Comparison of ENCODE assay signal across 12 mouse cellular contexts in the genomic region with DNA sequence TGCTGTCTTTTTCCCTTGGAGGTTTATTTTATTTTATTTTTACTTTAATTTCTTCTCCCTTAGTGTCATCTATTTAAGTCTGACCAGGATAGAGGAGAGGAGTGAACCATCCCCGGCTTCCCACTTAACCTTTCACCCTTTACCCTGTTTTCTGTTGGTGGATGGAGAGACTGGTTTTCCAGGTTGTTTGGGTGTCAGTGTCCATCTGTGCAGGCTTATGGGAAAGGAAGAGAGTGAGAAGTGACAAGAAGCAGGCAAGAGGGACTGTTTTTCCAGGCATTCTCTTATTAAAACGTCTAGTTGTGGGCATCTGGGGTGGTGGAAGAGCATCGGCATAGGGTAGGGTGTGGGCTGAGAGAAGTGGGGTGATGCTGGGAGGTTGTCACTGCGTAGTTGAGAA.
DNase-seq lines count a peak whose midpoint lies in the region; ATAC-seq and TF ChIP-seq lines count a peak whose summit lies in the region.
"Had no signal": no experiment of that assay in that cellular context is flagged by ENCODE, and none has a peak within 500 bp of the region (broad histone marks: within the 10 kb centered on the region; RNA-seq: fewer than 3 reads in every experiment).

No protein-coding gene starts in this region.

- no peak overlapping the region for H3K9ac ChIP-seq in forebrain, embryonic 13.5 days
- no peak overlapping the region for H3K9ac ChIP-seq in forebrain, embryonic 14.5 days (ENCODE audit: low read length)
- H3K9ac ChIP-seq in kidney, embryonic 15.5 days: no peak overlapping the region
- H3K9ac ChIP-seq: liver, embryonic 14.5 days had no signal

- H3K36me3 ChIP-seq in forebrain, embryonic 13.5 days (ENCODE audit: poor library complexity, severe bottlenecking): no peaks in the 10 kb centered on the region
- no peaks in the 10 kb centered on the region for H3K36me3 ChIP-seq in forebrain, embryonic 14.5 days (ENCODE audit: control insufficient read depth, insufficient read depth, low read length)
- H3K36me3 ChIP-seq in kidney, adult 2 months (ENCODE audit: control insufficient read depth, insufficient read depth, low read length): peaks cover 2% of the 10 kb centered on the region; the same call in 1 of the 2 replicates
- no peaks in the 10 kb centered on the region for H3K36me3 ChIP-seq in kidney, embryonic 15.5 days

- no peak for DNase-seq in forebrain, embryonic 14.5 days (ENCODE audit: low spot score)
- no peak for DNase-seq in kidney, adult 2 months
- DNase-seq in retina, adult 2 months (ENCODE audit: low read depth, low spot score): peak; percentile 29
- DNase-seq in retina, postnatal 1 day: no peak
- DNase-seq in spleen, postnatal 14 days (ENCODE audit: low spot score in 2 of 2): no peak
- DNase-seq in spleen, postnatal 4 days (ENCODE audit: low spot score in 2 of 2): no peak
- DNase-seq: gastrocnemius, postnatal 14 days; thymus, postnatal 14 days had no signal

- H3K4me1 ChIP-seq in forebrain, embryonic 13.5 days: peaks cover 3% of the 10 kb centered on the region; the same call in 1 of the 2 replicates
- no peaks in the 10 kb centered on the region for H3K4me1 ChIP-seq in forebrain, embryonic 14.5 days (ENCODE audit: control insufficient read depth, insufficient read depth, low read length)
- H3K4me1 ChIP-seq in kidney, adult 2 months (ENCODE audit: control insufficient read depth, insufficient read depth, low read length): peaks cover 38% of the 10 kb centered on the region
- peaks cover 12% of the 10 kb centered on the region for H3K4me1 ChIP-seq in kidney, embryonic 15.5 days

- 85% methylated on average over 4 of the region's 4 CpGs for WGBS in forebrain, embryonic 13.5 days
- 88% methylated on average over 4 of the region's 4 CpGs for WGBS in forebrain, embryonic 14.5 days
- 32% methylated on average over 4 of the region's 4 CpGs for WGBS in kidney, adult 2 months
- 71% methylated on average over 4 of the region's 4 CpGs for WGBS in kidney, embryonic 15.5 days

- H3K27me3 ChIP-seq in forebrain, embryonic 13.5 days: no peaks in the 10 kb centered on the region
- no peaks in the 10 kb centered on the region for H3K27me3 ChIP-seq in forebrain, embryonic 14.5 days (replicated peaks; ENCODE audit: control insufficient read depth, insufficient read depth, low read length)
- H3K27me3 ChIP-seq in kidney, adult 2 months (replicated peaks; ENCODE audit: control insufficient read depth, insufficient read depth, low read length): no peaks in the 10 kb centered on the region
- H3K27me3 ChIP-seq in kidney, embryonic 15.5 days: no peaks in the 10 kb centered on the region

- no peak overlapping the region for H3K4me3 ChIP-seq in forebrain, embryonic 13.5 days
- no peak overlapping the region for H3K4me3 ChIP-seq in forebrain, embryonic 14.5 days (ENCODE audit: low read depth, low read length)
- H3K4me3 ChIP-seq in kidney, adult 2 months (ENCODE audit: insufficient read depth, low read depth, low read length): peak overlapping the region; percentile 67
- no peak overlapping the region for H3K4me3 ChIP-seq in kidney, embryonic 15.5 days (replicated peaks)
- H3K4me3 ChIP-seq: myocyte had no signal

- H3K27ac ChIP-seq in forebrain, embryonic 13.5 days: no peak overlapping the region
- no peak overlapping the region for H3K27ac ChIP-seq in forebrain, embryonic 14.5 days (ENCODE audit: low read depth, low read length)
- peak overlapping the region; percentile 81 for H3K27ac ChIP-seq in kidney, adult 2 months (ENCODE audit: insufficient read depth, low read depth, low read length)
- H3K27ac ChIP-seq in kidney, embryonic 15.5 days: no peak overlapping the region
- H3K27ac ChIP-seq: liver, embryonic 14.5 days had no signal

- TF ChIP-seq CTCF in kidney, adult 2 months (conservative IDR thresholded peaks at IDR 0.05; ENCODE audit: insufficient read depth, insufficient read length, low read depth, low read length): no peak

- ATAC-seq in forebrain, embryonic 13.5 days: 0 out of 2 replicates have a peak, but pooled peaks have one; percentile 5
- no peak for ATAC-seq in forebrain, embryonic 14.5 days
- no peak for ATAC-seq in kidney, embryonic 15.5 days (replicated peaks; ENCODE audit: low FRiP score)

- no peak overlapping the region for H3K4me2 ChIP-seq in forebrain, embryonic 13.5 days
- H3K4me2 ChIP-seq in forebrain, embryonic 14.5 days (ENCODE audit: low read length): no peak overlapping the region
- H3K4me2 ChIP-seq in kidney, embryonic 15.5 days: no peak overlapping the region

- no peak for TF ChIP-seq POLR2A in kidney, adult 2 months (IDR thresholded peaks at IDR 0.05; ENCODE audit: low read depth, low read length)

- H3K9me3 ChIP-seq in forebrain, embryonic 13.5 days (replicated peaks): no peaks in the 10 kb centered on the region
- H3K9me3 ChIP-seq in forebrain, embryonic 14.5 days (replicated peaks; ENCODE audit: control insufficient read depth, low read length): no peaks in the 10 kb centered on the region
- H3K9me3 ChIP-seq in kidney, embryonic 15.5 days (replicated peaks): no peaks in the 10 kb centered on the region
